Mouse (Mus musculus): ENCODE measurements around the gene Igfbp2.

DNA sequence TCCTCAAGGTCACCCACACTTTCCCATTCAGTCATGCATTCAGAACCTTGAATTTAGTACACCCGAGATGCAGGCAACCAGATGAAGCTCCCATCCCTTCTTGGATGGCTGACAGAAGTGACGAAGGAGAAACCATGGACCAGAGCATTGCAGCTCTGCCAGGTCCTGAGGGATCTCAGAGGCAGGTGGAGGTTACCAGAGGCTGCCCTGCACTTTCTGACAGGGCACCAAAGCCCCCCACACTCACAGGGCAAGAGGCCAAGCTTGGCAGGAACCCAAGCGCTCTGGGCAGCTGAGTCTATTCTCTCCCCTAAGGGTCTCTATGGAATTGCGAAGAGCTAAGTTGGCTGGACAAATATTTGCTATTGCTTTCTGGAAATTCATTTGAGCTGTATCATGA, 20.3 kb upstream of the Igfbp2 start:
- TF ChIP-seq EP300 (IDR thresholded peaks at IDR 0.05; ENCODE audit: low read depth) (no peak), CTCF (IDR thresholded peaks at IDR 0.05; ENCODE audit: low read depth) (no peak)
